Mouse (Mus musculus) lung, postnatal 0 days (tissue): Measurements from ENCODE around the gene Ncapg.

Experiments
- CTCF ChIP-seq: IDR thresholded peaks from 2 replicates; pipeline ENCODE4 v1.5.1; 2016; ENCODE audit warnings: antibody characterized with exemption, mild to moderate bottlenecking
- EP300 ChIP-seq: IDR thresholded peaks from 2 replicates; pipeline ENCODE4 v1.6.1; 2016; ENCODE audit warnings: antibody characterized with exemption, mild to moderate bottlenecking, control low read depth

- TF ChIP-seq EP300 (no peak), CTCF (no peak)
These were observed 31.3 kb upstream of the Ncapg start for GRCm38 (mm10) chr5:45638378-45638777.
